Mouse (Mus musculus) left cerebral cortex, adult 9 months (tissue): ENCODE data around the gene Cdh9.

Source experiments
- DNase-seq, 2 experiments: peaks; one replicate each; pipeline ENCODE4 v3.0.0; 2022; ENCODE audit warnings: low spot score in 2 of 2

Gene Cdh9

GRCm38 (mm10) chr15:16728470-16729011 lies at the start of gene Cdh9:
Gene Cdh9, plus strand, starts transcription at chr15:16728756.
- peak; percentile 8 to 46 for DNase-seq

- DNase-seq, result no peak
These were observed 49.5 kb upstream of the Cdh9 start for GRCm38 (mm10) chr15:16679096-16679495.

- DNase-seq, result no peak
These were observed 28.7 kb upstream of the Cdh9 start for GRCm38 (mm10) chr15:16699821-16700220.

- DNase-seq, result no peak
These were observed 26.2 kb upstream of the Cdh9 start for GRCm38 (mm10) chr15:16702340-16702739.

GRCm38 (mm10) chr15:16739088-16739487 lies 10.5 kb downstream of the Cdh9 start:
- no peak for DNase-seq

- DNase-seq, result no peak
These were observed 18.1 kb downstream of the Cdh9 start for GRCm38 (mm10) chr15:16746672-16747071.

GRCm38 (mm10) chr15:16763252-16763651 lies 34.7 kb downstream of the Cdh9 start:
- peak; percentile 28 to 53 for DNase-seq

- no peak for DNase-seq
These were observed 56.0 kb downstream of the Cdh9 start for GRCm38 (mm10) chr15:16784575-16784974.

- DNase-seq, result no peak
These were observed 64.3 kb downstream of the Cdh9 start for GRCm38 (mm10) chr15:16792857-16793256.

GRCm38 (mm10) chr15:16801302-16801701 lies 72.7 kb downstream of the Cdh9 start:
- DNase-seq, result no peak

GRCm38 (mm10) chr15:16810787-16811186 lies 82.2 kb downstream of the Cdh9 start:
- no peak for DNase-seq

- DNase-seq, result no peak
These were observed 85.5 kb downstream of the Cdh9 start for GRCm38 (mm10) chr15:16814035-16814434.

GRCm38 (mm10) chr15:16834761-16835160 lies 106.2 kb downstream of the Cdh9 start:
- DNase-seq, result no peak

- no peak for DNase-seq
These were observed 154.0 kb downstream of the Cdh9 start for GRCm38 (mm10) chr15:16882542-16882941.

- DNase-seq, result no peak
These were observed 168.1 kb downstream of the Cdh9 start for GRCm38 (mm10) chr15:16896674-16897073.
